Mouse (Mus musculus): ENCODE measurements around the gene Ocrl. TPM values are rescaled to one million over a fixed set of nuclear protein-coding genes. Genes with fewer than 3 reads are reported as not detected.

Ocrl gene
- polyA plus RNA-seq, 1 experiment = 4.9 TPM

- Histone ChIP-seq H3K4me3 (no peak overlapping the region), H3K79me2 (ENCODE audit: control insufficient read depth, insufficient read depth) (no peaks in the 10 kb centered on the region), H3ac (ENCODE audit: control insufficient read depth, insufficient read length) (no peak overlapping the region), H3K27me3 (ENCODE audit: control insufficient read depth, insufficient read depth, insufficient read length) (no peaks in the 10 kb centered on the region), H3K36me3 (ENCODE audit: control insufficient read depth, insufficient read depth) (no peaks in the 10 kb centered on the region), H3K4me2 (ENCODE audit: low read depth) (no peak overlapping the region)
- TF ChIP-seq SRF (IDR thresholded peaks at IDR 0.05; ENCODE audit: control insufficient read depth, insufficient read length, low read depth) = no peak
Observed at GRCm38 (mm10) chrX:47937740-47938139, 25.6 kb downstream of the Ocrl start.

DNA sequence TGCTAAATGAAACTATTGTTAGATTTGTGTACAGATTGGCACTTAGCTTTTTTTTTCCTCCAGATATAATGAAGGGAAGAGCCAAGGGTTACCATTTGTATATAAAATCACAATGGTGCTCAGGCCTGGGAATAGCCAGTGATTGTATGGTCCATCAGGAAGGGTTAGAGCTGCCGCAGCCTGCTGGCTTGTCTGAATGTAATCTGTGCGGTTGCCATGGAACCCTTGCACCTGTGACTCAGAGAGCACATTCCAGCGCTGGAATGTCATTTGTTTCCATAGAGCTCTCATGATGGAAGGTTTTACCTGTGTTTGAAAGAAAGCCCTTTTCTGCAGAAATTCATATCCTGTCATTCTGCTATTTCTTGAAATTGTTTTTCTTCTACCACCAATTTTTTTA lies 37.5 kb downstream of the Ocrl start:
- Histone ChIP-seq H3K79me2 (ENCODE audit: control insufficient read depth, insufficient read depth) (no peaks in the 10 kb centered on the region), H3ac (ENCODE audit: control insufficient read depth, insufficient read length) (no peak overlapping the region), H3K4me2 (ENCODE audit: low read depth) (no peak overlapping the region), H3K4me3 (no peak overlapping the region), H3K36me3 (ENCODE audit: control insufficient read depth, insufficient read depth) (no peaks in the 10 kb centered on the region), H3K27me3 (ENCODE audit: control insufficient read depth, insufficient read depth, insufficient read length) (no peaks in the 10 kb centered on the region)
- TF ChIP-seq MYOG (IDR thresholded peaks at IDR 0.05; ENCODE audit: control insufficient read depth in 1 of 3, insufficient read depth in 1 of 3, insufficient read length in 2 of 3, low read depth in 2 of 3) (no peak), MYOD1 (IDR thresholded peaks at IDR 0.05; ENCODE audit: control insufficient read depth in 1 of 3, insufficient read length in 2 of 3, low read depth in 2 of 3) (no peak), SRF (IDR thresholded peaks at IDR 0.05; ENCODE audit: control insufficient read depth, insufficient read length, low read depth) (no peak), POLR2A (IDR thresholded peaks at IDR 0.05; ENCODE audit: insufficient read length, low read depth) (no peak), E2F4 (IDR thresholded peaks at IDR 0.05; ENCODE audit: insufficient read depth) (no peak), MAX (IDR thresholded peaks at IDR 0.05; ENCODE audit: low read depth) (no peak), CEBPB (IDR thresholded peaks at IDR 0.05; ENCODE audit: insufficient read depth, poor library complexity, severe bottlenecking) (no peak), REST (IDR thresholded peaks at IDR 0.05; ENCODE audit: insufficient read depth, insufficient read length) (no peak), USF1 (IDR thresholded peaks at IDR 0.05; ENCODE audit: low read depth) (no peak), POLR2AphosphoS2 (IDR thresholded peaks at IDR 0.05; ENCODE audit: insufficient read length, low read depth) (no peak), TCF12 (IDR thresholded peaks at IDR 0.05; ENCODE audit: insufficient read depth, poor library complexity, severe bottlenecking) (no peak)

- H3K27me3 ChIP-seq (ENCODE audit: control insufficient read depth, insufficient read depth, insufficient read length) = no peaks in the 10 kb centered on the region
- no peak overlapping the region for H3K4me3 ChIP-seq
- H3ac ChIP-seq (ENCODE audit: control insufficient read depth, insufficient read length) = no peak overlapping the region
- TF ChIP-seq TCF3 (IDR thresholded peaks at IDR 0.05; ENCODE audit: insufficient read length, low read depth) (no peak), TCF12 (IDR thresholded peaks at IDR 0.05; ENCODE audit: insufficient read depth, poor library complexity, severe bottlenecking) (no peak), MYOD1 (IDR thresholded peaks at IDR 0.05; ENCODE audit: control insufficient read depth in 1 of 3, insufficient read length in 2 of 3, low read depth in 2 of 3) (no peak), E2F4 (IDR thresholded peaks at IDR 0.05; ENCODE audit: insufficient read depth) (no peak), SRF (IDR thresholded peaks at IDR 0.05; ENCODE audit: control insufficient read depth, insufficient read length, low read depth) (no peak), POLR2A (IDR thresholded peaks at IDR 0.05; ENCODE audit: insufficient read length, low read depth) (no peak), MAX (IDR thresholded peaks at IDR 0.05; ENCODE audit: low read depth) (no peak), REST (IDR thresholded peaks at IDR 0.05; ENCODE audit: insufficient read depth, insufficient read length) (no peak), USF1 (IDR thresholded peaks at IDR 0.05; ENCODE audit: low read depth) (no peak)
- H3K79me2 ChIP-seq (ENCODE audit: control insufficient read depth, insufficient read depth) = no peaks in the 10 kb centered on the region
- no peak overlapping the region for H3K4me2 ChIP-seq (ENCODE audit: low read depth)
- H3K36me3 ChIP-seq (ENCODE audit: control insufficient read depth, insufficient read depth) = no peaks in the 10 kb centered on the region
Observed at GRCm38 (mm10) chrX:47962579-47962978, 50.4 kb downstream of the Ocrl start.

DNA sequence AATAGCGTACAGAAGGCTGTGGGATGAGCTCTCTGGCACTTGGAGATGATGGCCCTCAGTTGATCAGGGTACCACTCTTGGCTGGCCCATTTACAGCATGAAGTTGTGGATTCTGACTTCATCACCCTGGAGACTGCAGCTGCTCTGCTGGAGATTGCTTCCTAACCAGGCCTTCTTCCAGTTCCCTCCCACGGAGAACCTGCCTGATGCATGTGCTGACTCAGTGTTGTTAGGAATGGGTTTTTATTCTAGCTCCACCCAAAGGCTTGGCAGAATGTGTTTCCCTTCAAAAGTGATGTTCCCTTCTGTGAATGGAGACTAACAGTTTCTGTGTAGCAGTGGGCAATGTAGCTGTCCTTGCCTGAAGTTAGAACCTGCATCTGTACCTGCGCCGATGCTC lies 58.2 kb downstream of the Ocrl start:
- no peak overlapping the region for H3K4me3 ChIP-seq
- no peak overlapping the region for H3ac ChIP-seq (ENCODE audit: control insufficient read depth, insufficient read length)
- no peaks in the 10 kb centered on the region for H3K36me3 ChIP-seq (ENCODE audit: control insufficient read depth, insufficient read depth)
- H3K27me3 ChIP-seq (ENCODE audit: control insufficient read depth, insufficient read depth, insufficient read length) = no peaks in the 10 kb centered on the region
- H3K4me2 ChIP-seq (ENCODE audit: low read depth) = no peak overlapping the region
- TF ChIP-seq SRF (IDR thresholded peaks at IDR 0.05; ENCODE audit: control insufficient read depth, insufficient read length, low read depth) = no peak
- H3K79me2 ChIP-seq (ENCODE audit: control insufficient read depth, insufficient read depth) = no peaks in the 10 kb centered on the region

DNA sequence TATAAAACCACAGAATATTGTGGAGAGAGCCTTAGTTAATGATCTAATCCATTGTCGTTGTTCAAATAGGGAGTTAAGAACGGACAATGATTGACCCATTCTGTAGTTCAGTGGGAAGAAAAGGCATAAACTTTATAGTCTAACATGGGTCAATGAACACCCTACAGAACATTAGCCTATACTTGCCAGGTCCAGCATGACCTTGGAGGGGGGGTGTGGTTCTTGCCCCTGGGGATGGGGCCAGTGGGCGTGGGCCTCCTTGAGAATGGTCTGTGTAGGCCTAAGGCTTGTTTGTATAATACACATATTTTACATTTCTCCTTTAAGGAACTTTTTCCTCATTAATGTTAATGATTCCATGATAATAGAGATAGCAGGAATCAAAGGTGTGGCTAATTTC lies 58.7 kb downstream of the Ocrl start:
- no peaks in the 10 kb centered on the region for H3K27me3 ChIP-seq (ENCODE audit: control insufficient read depth, insufficient read depth, insufficient read length)
- no peak overlapping the region for H3K4me2 ChIP-seq (ENCODE audit: low read depth)
- TF ChIP-seq MYOD1 (IDR thresholded peaks at IDR 0.05; ENCODE audit: control insufficient read depth in 1 of 3, insufficient read length in 2 of 3, low read depth in 2 of 3) = no peak
- TF ChIP-seq TCF3 (IDR thresholded peaks at IDR 0.05; ENCODE audit: insufficient read length, low read depth) = no peak
- TF ChIP-seq POLR2AphosphoS2 (IDR thresholded peaks at IDR 0.05; ENCODE audit: insufficient read length, low read depth) = no peak
- no peak for TF ChIP-seq USF1 (IDR thresholded peaks at IDR 0.05; ENCODE audit: low read depth)
- TF ChIP-seq TCF12 (IDR thresholded peaks at IDR 0.05; ENCODE audit: insufficient read depth, poor library complexity, severe bottlenecking) = no peak
- no peak for TF ChIP-seq REST (IDR thresholded peaks at IDR 0.05; ENCODE audit: insufficient read depth, insufficient read length)
- TF ChIP-seq MAX (IDR thresholded peaks at IDR 0.05; ENCODE audit: low read depth) = no peak
- TF ChIP-seq SRF (IDR thresholded peaks at IDR 0.05; ENCODE audit: control insufficient read depth, insufficient read length, low read depth) = no peak
- no peak for TF ChIP-seq POLR2A (IDR thresholded peaks at IDR 0.05; ENCODE audit: insufficient read length, low read depth)
- TF ChIP-seq MYOG (IDR thresholded peaks at IDR 0.05; ENCODE audit: control insufficient read depth in 1 of 3, insufficient read depth in 1 of 3, insufficient read length in 2 of 3, low read depth in 2 of 3) = no peak
- TF ChIP-seq CEBPB (IDR thresholded peaks at IDR 0.05; ENCODE audit: insufficient read depth, poor library complexity, severe bottlenecking) = no peak
- TF ChIP-seq E2F4 (IDR thresholded peaks at IDR 0.05; ENCODE audit: insufficient read depth) = no peak
- H3K4me3 ChIP-seq = no peak overlapping the region
- H3K36me3 ChIP-seq (ENCODE audit: control insufficient read depth, insufficient read depth) = no peaks in the 10 kb centered on the region
- H3K79me2 ChIP-seq (ENCODE audit: control insufficient read depth, insufficient read depth) = no peaks in the 10 kb centered on the region
- H3ac ChIP-seq (ENCODE audit: control insufficient read depth, insufficient read length) = no peak overlapping the region
